Mouse (Mus musculus): ENCODE data around the gene Pptc7.

DNA sequence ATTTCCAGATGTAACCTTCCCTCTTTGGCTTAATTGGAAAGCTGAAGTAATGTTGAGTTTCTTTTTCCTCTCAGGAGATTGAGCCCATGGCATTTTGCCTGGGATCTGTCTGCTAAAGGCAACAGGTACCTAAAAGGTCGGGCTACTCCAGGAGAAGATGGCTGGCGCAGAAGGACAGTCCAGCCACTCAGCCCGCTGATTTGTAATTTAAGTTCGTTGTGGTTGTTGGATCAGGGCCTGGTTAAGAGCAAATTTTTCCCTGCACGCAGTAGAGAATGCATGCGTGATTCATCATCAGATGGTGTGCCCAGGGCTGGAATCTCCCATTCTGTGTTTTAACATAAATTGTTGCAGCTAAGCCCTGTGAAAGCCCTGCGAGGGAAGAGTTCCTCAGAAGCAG, 19.8 kb downstream of the Pptc7 start:
- TF ChIP-seq CTCF (IDR thresholded peaks at IDR 0.05; ENCODE audit: control insufficient read depth, insufficient read depth, insufficient replicate concordance, low read depth, low read length) (no peak), POLR2A (IDR thresholded peaks at IDR 0.05; ENCODE audit: control insufficient read depth, low read depth, low read length) (no peak)
